Mouse (Mus musculus): ENCODE data around the gene Stag1. TPM values are rescaled to one million over a fixed set of nuclear protein-coding genes. Genes with fewer than 3 reads are reported as not detected.

Gene Stag1
- polyA plus RNA-seq, 1 experiment from 2014 or later, result 82.1 TPM

Other genes starting within 250 kb of the Stag1 start
- gene Il20rb, start 111.0 kb upstream of the Stag1 start, polyA plus RNA-seq (2015; fragmentation: Nextera tagmentation; extraction: Ambion mirVana), result 9.2 and 9.7 TPM in 2 replicates
- gene Nck1, start 51.7 kb upstream of the Stag1 start, polyA plus RNA-seq (2015; fragmentation: Nextera tagmentation; extraction: Ambion mirVana), result 116 and 118 TPM in 2 replicates
- 0.86 and 1.2 TPM in 2 replicates for gene Slc35g2, start 26.7 kb upstream of the Stag1 start, polyA plus RNA-seq (2015; fragmentation: Nextera tagmentation; extraction: Ambion mirVana)

Data from thymus, postnatal 0 days (tissue).